Mouse (Mus musculus) layer of hippocampus, postnatal 10 days (tissue): ENCODE results near the gene Rpgrip1l. TPM values are rescaled to one million over a fixed set of nuclear protein-coding genes. Genes with fewer than 3 reads are reported as not detected.

ENCODE experiments used
- DNase-seq, 2 experiments: peaks; one replicate each; pipeline ENCODE4 v3.0.0; 2021; ENCODE audit warnings: low spot score in 2 of 2
- total RNA-seq, 2 experiments: library from RNA; stranded (reverse); gene quantifications; 2 replicates each; pipeline ENCODE4 v1.2.3; 2021

The Rpgrip1l gene
- total RNA-seq, 2 experiments from 2014 or later = 21.3 to 28.1 TPM

GRCm38 (mm10) chr8:91212948-91213347 is 100.1 kb downstream of the Rpgrip1l start:
- no peak for DNase-seq

- no peak for DNase-seq
These were observed 103.4 kb downstream of the Rpgrip1l start for GRCm38 (mm10) chr8:91209658-91210057.

GRCm38 (mm10) chr8:91207676-91208075 is 105.4 kb downstream of the Rpgrip1l start:
- DNase-seq = no peak

DNA sequence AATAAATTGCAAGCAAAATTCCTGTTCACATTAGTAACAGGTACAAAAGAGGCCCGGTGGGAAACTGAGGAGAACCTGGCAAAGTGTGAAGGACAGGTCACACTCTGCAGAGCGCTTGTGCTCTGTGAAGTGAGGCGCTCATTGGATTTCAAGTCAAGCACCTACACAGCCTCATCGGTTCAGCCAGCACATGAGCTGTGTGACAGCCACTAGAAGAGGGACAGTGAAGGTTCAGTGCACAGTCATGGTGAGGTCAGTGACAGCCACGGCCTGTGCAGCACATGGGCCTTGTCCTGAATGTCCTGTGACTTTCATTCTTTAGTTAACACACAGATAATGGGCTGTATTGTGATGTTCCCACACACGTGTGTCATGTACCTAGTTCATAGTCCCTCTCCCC is 107.2 kb downstream of the Rpgrip1l start:
- DNase-seq = no peak

DNA sequence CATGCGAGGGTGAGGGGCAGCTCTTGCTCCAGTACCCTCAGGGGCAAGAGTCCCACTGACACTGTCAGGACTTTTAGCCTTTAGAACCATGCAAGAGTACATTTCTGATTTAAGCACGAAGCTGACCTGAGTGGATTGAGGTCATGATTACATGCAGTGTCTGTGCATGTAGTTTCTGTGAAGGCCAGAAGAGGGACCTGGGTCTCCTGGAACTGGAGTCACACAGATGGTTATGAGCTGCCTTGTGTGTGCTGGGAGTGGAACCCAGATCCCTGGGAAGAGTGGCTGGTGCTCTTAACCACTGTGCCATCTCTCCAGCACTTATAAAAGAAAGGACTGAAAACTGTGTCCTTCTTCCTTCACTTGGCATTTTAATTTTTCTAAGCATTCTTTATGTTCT is 111.9 kb downstream of the Rpgrip1l start:
- no peak for DNase-seq

DNA sequence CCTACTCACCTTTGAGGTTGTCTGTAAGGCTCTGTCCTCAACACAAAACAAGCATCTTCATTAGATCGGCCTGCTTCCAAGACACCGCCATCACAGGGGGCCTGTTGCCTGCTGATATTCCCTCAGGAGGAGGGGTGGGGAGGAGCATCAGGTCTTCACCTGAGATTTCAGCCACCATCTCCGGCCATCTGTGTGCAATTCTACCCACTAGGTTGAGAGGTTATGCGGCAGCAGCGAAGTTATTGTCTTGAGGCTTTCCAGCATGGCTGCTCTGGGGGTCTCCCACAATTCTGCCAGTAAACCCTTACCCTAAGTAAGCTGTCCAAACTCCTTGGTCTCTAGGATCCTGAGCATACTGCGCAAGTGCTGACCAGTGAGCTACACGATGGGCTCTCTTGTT is 113.2 kb downstream of the Rpgrip1l start, which contains the start of gene Aktip:
TSS of gene Aktip (minus strand) at position 101 of the 400 bp plus-strand sequence.
- no peak for DNase-seq

GRCm38 (mm10) chr8:91198036-91198435 is 115.0 kb downstream of the Rpgrip1l start:
- DNase-seq = no peak

- DNase-seq = no peak
These were observed 115.8 kb downstream of the Rpgrip1l start for GRCm38 (mm10) chr8:91197233-91197632.

- no peak for DNase-seq
These were observed 116.4 kb downstream of the Rpgrip1l start for GRCm38 (mm10) chr8:91196661-91197060.

GRCm38 (mm10) chr8:91194081-91194480 is 119.0 kb downstream of the Rpgrip1l start:
- no peak for DNase-seq

DNA sequence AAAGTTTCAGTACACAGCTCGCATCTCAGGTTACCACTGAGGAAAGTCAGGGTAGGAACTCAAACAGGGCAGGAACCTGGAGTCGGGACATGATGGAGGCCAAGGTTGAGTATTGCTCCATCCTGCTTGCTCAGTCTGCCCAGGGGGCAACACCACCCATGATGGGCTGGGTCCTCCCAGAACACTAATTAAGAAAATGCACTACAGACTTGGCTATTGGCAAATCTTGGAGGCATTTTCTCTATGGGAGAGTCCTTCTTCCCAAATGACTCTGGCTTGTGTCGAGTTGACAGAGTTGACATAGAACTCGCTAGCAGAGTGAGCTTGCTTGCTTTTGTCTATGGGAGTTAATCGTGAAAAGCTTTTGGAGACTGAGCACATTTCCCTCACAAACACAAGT is 120.1 kb downstream of the Rpgrip1l start:
- no peak for DNase-seq

DNA sequence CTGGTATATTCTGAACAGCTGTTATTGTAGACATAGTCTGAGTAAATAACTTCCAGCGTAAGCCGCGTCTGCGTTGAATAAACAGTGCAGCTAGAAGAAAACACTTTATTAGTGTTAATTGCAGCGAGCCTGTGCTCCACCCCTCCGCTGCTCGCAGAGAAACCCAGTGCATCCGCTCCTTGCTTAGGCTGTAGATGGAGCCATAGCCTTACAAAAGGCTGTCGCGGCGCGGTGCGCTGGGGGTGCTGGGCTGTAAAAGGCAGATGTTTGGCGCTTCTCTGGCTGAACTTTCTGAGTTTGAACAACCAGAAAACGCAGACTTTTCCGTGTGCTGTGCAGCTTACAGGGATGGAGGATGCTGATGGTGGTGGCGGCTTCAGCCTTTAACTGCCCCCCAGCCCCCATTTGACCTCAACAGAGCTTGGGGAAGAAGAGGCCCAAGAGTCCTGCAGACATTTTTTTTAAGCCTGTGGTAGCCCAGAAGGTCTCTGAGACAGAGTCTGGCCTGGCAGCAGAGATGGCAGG is 122.2 kb downstream of the Rpgrip1l start:
- DNase-seq = peak; percentile 69 to 75

DNA sequence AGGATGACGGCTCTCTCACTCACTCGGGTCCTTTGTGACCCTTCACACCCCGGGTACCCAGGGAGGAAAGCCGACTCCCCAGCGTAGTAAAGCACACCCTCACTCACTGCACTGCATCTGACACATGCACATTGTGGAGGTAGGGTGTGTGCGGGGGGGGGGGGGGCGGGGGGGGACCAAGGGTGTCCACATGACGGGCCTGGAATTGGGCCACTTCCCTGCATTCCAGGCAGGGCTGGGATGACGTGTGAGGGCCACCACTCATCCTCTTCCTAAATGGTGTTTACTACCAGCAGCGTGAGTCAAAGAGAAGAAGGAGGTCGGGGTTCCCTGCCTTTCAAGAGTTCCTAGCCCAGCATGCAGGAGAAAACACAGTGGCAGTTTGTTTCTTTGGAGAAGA is 124.9 kb downstream of the Rpgrip1l start:
- DNase-seq = no peak

DNA sequence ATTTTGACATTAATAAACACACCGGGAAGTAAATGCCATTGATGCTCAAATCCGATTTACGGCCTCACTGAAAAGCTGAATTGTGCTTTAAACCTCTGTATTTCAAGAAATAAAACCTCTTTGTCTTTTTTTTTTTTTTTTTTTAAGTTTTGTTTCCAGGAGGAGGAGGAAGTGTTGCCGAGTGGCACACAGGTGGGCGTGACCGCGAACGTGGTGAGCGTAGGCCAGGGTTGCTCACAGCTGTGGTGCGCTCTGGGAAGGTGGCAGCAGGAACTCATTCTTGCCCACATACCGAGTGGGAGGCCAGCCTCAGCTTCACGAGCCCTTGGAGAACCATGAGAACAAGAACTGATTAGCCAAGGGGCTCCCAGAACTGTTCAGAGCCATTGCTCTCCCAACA is 126.7 kb downstream of the Rpgrip1l start:
- no peak for DNase-seq

DNA sequence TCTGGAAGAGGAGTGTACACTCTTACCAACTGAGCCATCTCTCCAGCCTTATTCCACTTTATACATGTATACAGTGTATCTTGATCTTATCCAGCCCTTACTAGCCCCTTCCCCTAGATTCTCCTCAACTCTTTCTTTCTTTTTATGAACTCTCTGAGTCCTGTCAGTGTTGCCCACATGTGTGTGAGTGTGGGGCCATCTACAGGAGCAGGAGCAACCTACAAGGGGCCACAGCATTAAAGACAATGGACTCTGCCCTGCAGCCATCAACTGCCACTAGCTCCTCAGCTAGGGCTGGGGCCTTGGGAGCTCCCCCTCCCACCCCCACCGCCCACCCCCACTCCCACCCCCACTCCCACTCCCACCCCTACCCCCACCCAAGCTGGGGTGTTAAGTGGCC is 135.4 kb downstream of the Rpgrip1l start:
- no peak for DNase-seq

DNA sequence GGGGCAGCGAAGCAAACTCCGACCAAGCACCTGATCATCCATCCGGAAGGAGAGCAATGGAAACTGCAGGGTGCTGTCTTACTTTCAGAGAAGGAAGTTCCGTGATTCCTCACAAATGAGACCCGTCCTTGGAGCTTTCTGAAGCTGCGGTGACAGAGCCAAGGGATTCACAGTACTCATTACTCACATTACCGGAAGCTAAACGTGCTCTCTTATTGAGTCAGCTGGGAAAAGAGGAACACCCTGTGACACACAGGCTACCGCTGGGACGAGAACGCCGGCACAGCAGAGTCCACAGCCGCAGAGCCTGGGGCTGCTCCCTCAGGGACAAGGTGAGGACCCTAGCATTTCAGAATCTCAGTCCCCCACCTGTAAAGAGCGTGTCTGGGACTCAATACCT is 136.9 kb downstream of the Rpgrip1l start:
- no peak for DNase-seq

DNA sequence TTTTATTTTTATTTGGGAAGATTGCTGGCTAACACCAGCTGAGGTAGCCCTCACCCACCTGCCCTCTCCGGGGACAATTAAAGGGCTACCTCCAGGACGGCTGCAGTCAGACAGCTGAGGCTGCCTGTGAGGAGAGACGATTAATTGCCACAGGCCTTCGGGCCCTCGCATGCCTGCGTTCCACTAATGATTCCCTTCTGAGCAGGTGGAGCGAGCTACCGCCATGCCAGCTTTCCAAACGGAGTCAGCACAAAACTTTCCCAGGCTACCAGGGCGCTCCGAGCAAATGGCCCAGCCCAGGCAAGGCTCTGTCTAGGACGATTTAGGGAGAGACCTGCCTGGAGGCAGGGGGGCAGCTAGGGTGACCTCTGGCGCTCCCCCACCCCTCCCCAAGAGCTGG is 141.5 kb downstream of the Rpgrip1l start:
- DNase-seq = no peak

GRCm38 (mm10) chr8:91170914-91171313 is 142.1 kb downstream of the Rpgrip1l start:
- DNase-seq = peak; percentile 37 to 43

DNA sequence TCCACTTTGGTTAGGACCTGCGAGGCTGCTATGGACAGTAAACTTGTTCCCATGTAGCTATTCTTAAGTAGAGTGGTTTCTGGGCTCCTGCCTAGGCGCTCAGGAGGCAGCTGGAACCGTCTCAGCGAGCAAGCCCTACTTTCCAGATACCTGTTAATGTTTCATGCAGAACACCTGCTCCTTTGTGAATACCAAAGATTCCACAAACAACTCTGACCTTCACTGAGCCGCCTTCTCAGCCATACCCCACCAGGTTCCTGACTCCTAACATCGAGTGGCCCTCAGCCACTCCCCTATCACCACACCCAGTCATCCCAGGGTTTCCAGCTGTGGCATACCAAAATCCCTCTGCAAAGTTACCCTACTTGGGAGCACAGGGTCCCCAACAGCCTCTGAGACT is 142.9 kb downstream of the Rpgrip1l start:
- DNase-seq = no peak

Other genes with a start within 250 kb of the Rpgrip1l start
- gene Rbl2, start 243.2 kb downstream of the Rpgrip1l start, total RNA-seq = 10 to 100 TPM; 29.1 to 29.7 TPM
- gene Aktip, start 113.3 kb downstream of the Rpgrip1l start, total RNA-seq = 10 to 100 TPM; 62.6 to 73.8 TPM
- 100 to 1,000 TPM; 116 to 120 TPM for gene Fto, start 263 bp upstream of the Rpgrip1l start, total RNA-seq